Mouse (Mus musculus): ENCODE results near the gene Trmt5. TPM values are rescaled to one million over a fixed set of nuclear protein-coding genes. Genes with fewer than 3 reads are reported as not detected.
A peak's percentile ranks its signal among the peaks of the same experiment; 100 is the strongest.

Trmt5 gene
- 19.5 and 21.0 TPM in 2 replicates for polyA plus RNA-seq (2014; fragmentation: Nextera tagmentation; extraction: Ambion mirVana)

- Histone ChIP-seq H3K4me1 (ENCODE audit: insufficient read depth) (0 out of 2 replicates have a peak, but pooled peaks cover 8% of the 10 kb centered on the region), H3K36me3 (ENCODE audit: insufficient read depth) (peaks cover 24% of the 10 kb centered on the region), H3K9ac (peak within 1 kb of the TSS; percentile 80), H3K9me3 (ENCODE audit: low read depth, low read length) (no peaks in the 10 kb centered on the region), H3K4me3 (ENCODE audit: low read depth, low read length) (peak within 1 kb of the TSS; percentile 60), H3K27me3 (ENCODE audit: insufficient read depth, low read length) (no peaks in the 10 kb centered on the region), H3K4me2 (peak within 1 kb of the TSS; percentile 71), H3K27ac (ENCODE audit: low read depth) (peak within 1 kb of the TSS; percentile 68)
- no peak for TF ChIP-seq CTCF (IDR thresholded peaks at IDR 0.05; ENCODE audit: low read depth)
- ATAC-seq (ENCODE audit: insufficient read depth) = peak; percentile 98
- under 1% methylated on average over 53 of the region's 53 CpGs for WGBS
- peak; percentile 98 for DNase-seq
Observed at GRCm38 (mm10) chr12:73286287-73287092, at the start of gene Trmt5, which contains the start of gene Slc38a6. Gene Trmt5 (minus strand): TSS chr12:73286710. Gene Slc38a6 (plus strand): TSS chr12:73286779.

DNA sequence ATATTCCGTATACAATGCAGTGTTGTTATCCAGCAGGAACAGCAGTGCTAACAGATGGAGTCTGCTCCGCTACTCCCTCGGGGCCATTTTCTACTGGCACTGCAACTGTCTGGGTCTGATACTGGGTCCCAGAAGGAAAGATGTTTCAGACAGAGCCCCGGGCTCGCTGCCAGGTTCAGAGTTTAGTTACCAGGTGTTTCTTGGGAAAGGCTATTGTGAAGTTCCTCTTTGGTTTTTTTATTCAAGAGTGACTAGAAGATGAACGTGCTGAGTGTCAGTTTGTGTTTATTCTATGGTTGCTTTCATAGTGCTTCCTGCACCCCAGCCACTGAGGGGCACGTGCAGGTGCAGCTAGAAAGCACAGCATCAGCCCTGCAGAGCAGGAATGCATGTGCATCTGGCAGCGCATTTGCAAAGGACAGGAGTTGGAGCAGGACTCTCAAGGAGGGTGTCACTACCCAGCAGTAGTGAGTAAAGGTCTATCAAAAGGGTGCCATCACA lies 47.6 kb upstream of the Trmt5 start:
- no peak overlapping the region for H3K4me3 ChIP-seq (ENCODE audit: low read depth, low read length)
- H3K4me2 ChIP-seq = no peak overlapping the region
- TF ChIP-seq CTCF (IDR thresholded peaks at IDR 0.05; ENCODE audit: low read depth) = no peak
- H3K4me1 ChIP-seq (ENCODE audit: insufficient read depth) = no peaks in the 10 kb centered on the region
- no peaks in the 10 kb centered on the region for H3K36me3 ChIP-seq (ENCODE audit: insufficient read depth)
- H3K9ac ChIP-seq = no peak overlapping the region
- WGBS = 45% methylated on average over 8 of the region's 8 CpGs
- no peaks in the 10 kb centered on the region for H3K27me3 ChIP-seq (ENCODE audit: insufficient read depth, low read length)
- no peak for ATAC-seq (ENCODE audit: insufficient read depth)
- H3K27ac ChIP-seq (ENCODE audit: low read depth) = no peak overlapping the region
- DNase-seq = no peak
- H3K9me3 ChIP-seq (ENCODE audit: low read depth, low read length) = no peaks in the 10 kb centered on the region

GRCm38 (mm10) chr12:73332701-73333100 lies 46.2 kb upstream of the Trmt5 start:
- Histone ChIP-seq H3K36me3 (ENCODE audit: insufficient read depth) (no peaks in the 10 kb centered on the region), H3K4me1 (ENCODE audit: insufficient read depth) (no peaks in the 10 kb centered on the region), H3K27ac (ENCODE audit: low read depth) (no peak overlapping the region), H3K4me2 (no peak overlapping the region), H3K9ac (no peak overlapping the region), H3K4me3 (ENCODE audit: low read depth, low read length) (no peak overlapping the region), H3K27me3 (ENCODE audit: insufficient read depth, low read length) (no peaks in the 10 kb centered on the region), H3K9me3 (ENCODE audit: low read depth, low read length) (no peaks in the 10 kb centered on the region)
- WGBS = 85% methylated on average over 4 of the region's 4 CpGs
- TF ChIP-seq CTCF (IDR thresholded peaks at IDR 0.05; ENCODE audit: low read depth) = no peak
- DNase-seq = no peak
- no peak for ATAC-seq (ENCODE audit: insufficient read depth)

GRCm38 (mm10) chr12:73330236-73330635 lies 43.7 kb upstream of the Trmt5 start:
- WGBS = 79% methylated on average over 7 of the region's 7 CpGs
- TF ChIP-seq CTCF (IDR thresholded peaks at IDR 0.05; ENCODE audit: low read depth) = no peak
- no peak for DNase-seq

GRCm38 (mm10) chr12:73328448-73329167 lies 42.1 kb upstream of the Trmt5 start:
- WGBS = 74% methylated on average over 4 of the region's 4 CpGs
- no peak overlapping the region for H3K27ac ChIP-seq (ENCODE audit: low read depth)
- ATAC-seq (ENCODE audit: insufficient read depth) (no peak), DNase-seq (no peak)
- no peak overlapping the region for H3K4me2 ChIP-seq
- no peaks in the 10 kb centered on the region for H3K4me1 ChIP-seq (ENCODE audit: insufficient read depth)
- no peaks in the 10 kb centered on the region for H3K27me3 ChIP-seq (ENCODE audit: insufficient read depth, low read length)
- no peak for TF ChIP-seq CTCF (IDR thresholded peaks at IDR 0.05; ENCODE audit: low read depth)
- no peaks in the 10 kb centered on the region for H3K9me3 ChIP-seq (ENCODE audit: low read depth, low read length)
- H3K4me3 ChIP-seq (ENCODE audit: low read depth, low read length) = no peak overlapping the region
- H3K9ac ChIP-seq = no peak overlapping the region
- no peaks in the 10 kb centered on the region for H3K36me3 ChIP-seq (ENCODE audit: insufficient read depth)

More at GRCm38 (mm10) chr12:73330236-73330635, 43.7 kb upstream of the Trmt5 start:
- Histone ChIP-seq H3K9ac (no peak overlapping the region), H3K27me3 (ENCODE audit: insufficient read depth, low read length) (no peaks in the 10 kb centered on the region), H3K4me2 (no peak overlapping the region), H3K36me3 (ENCODE audit: insufficient read depth) (no peaks in the 10 kb centered on the region), H3K9me3 (ENCODE audit: low read depth, low read length) (no peaks in the 10 kb centered on the region), H3K4me3 (ENCODE audit: low read depth, low read length) (no peak overlapping the region), H3K27ac (ENCODE audit: low read depth) (no peak overlapping the region), H3K4me1 (ENCODE audit: insufficient read depth) (no peaks in the 10 kb centered on the region)
- ATAC-seq (ENCODE audit: insufficient read depth) = no peak

GRCm38 (mm10) chr12:73327381-73327780 lies 40.9 kb upstream of the Trmt5 start:
- Histone ChIP-seq H3K4me1 (ENCODE audit: insufficient read depth) (no peaks in the 10 kb centered on the region), H3K9me3 (ENCODE audit: low read depth, low read length) (no peaks in the 10 kb centered on the region), H3K4me3 (ENCODE audit: low read depth, low read length) (no peak overlapping the region), H3K4me2 (no peak overlapping the region), H3K9ac (no peak overlapping the region), H3K27me3 (ENCODE audit: insufficient read depth, low read length) (no peaks in the 10 kb centered on the region), H3K36me3 (ENCODE audit: insufficient read depth) (no peaks in the 10 kb centered on the region), H3K27ac (ENCODE audit: low read depth) (no peak overlapping the region)
- WGBS = 51% methylated on average over 3 of the region's 3 CpGs
- DNase-seq (no peak), ATAC-seq (ENCODE audit: insufficient read depth) (no peak)
- no peak for TF ChIP-seq CTCF (IDR thresholded peaks at IDR 0.05; ENCODE audit: low read depth)

DNA sequence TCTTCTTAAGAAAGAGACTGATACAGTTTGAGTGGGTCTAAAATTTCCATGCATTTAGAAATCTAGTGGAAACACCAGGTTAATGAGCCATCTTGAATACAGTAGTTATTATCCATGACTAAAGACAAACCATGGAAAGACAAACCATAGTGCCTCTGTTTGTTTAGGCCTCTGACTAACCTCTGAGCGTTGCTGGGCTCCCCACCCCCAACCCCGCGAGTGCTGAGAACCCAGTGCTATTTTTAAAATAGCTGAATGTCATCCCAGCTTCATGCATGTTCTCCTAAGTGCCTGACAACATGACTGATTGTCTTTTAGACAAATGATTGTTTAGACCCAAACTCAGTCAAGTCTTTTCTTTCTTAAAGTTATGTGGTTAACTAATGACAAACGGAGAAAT lies 39.1 kb upstream of the Trmt5 start:
- Histone ChIP-seq H3K36me3 (ENCODE audit: insufficient read depth) (no peaks in the 10 kb centered on the region), H3K27me3 (ENCODE audit: insufficient read depth, low read length) (no peaks in the 10 kb centered on the region), H3K27ac (ENCODE audit: low read depth) (no peak overlapping the region), H3K9me3 (ENCODE audit: low read depth, low read length) (no peaks in the 10 kb centered on the region), H3K4me2 (no peak overlapping the region), H3K4me3 (ENCODE audit: low read depth, low read length) (no peak overlapping the region), H3K9ac (no peak overlapping the region), H3K4me1 (ENCODE audit: insufficient read depth) (no peaks in the 10 kb centered on the region)
- ATAC-seq (ENCODE audit: insufficient read depth) = no peak
- 20% methylated on average over 4 of the region's 4 CpGs for WGBS
- TF ChIP-seq CTCF (IDR thresholded peaks at IDR 0.05; ENCODE audit: low read depth) = no peak
- no peak for DNase-seq
